Mouse (Mus musculus): ENCODE data around the gene Prx.

GRCm38 (mm10) chr7:27541922-27542321 is 42.8 kb downstream of the Prx start:
- TF ChIP-seq CTCF (IDR thresholded peaks at IDR 0.05; ENCODE audit: low read depth, low read length) (no peak), POLR2A (IDR thresholded peaks at IDR 0.05; ENCODE audit: borderline replicate concordance, low read depth, low read length) (no peak)
